Mouse (Mus musculus): Measurements from ENCODE around the gene Tbxa2r. TPM values are rescaled to one million over a fixed set of nuclear protein-coding genes. Genes with fewer than 3 reads are reported as not detected.

Gene Tbxa2r
- polyA plus RNA-seq, 1 experiment from 2014 or later: 25.3 TPM

GRCm38 (mm10) chr10:81301321-81301720 is 27.2 kb upstream of the Tbxa2r start:
- ATAC-seq (ENCODE audit: insufficient read depth, low FRiP score, low read depth): no peak
- Histone ChIP-seq H3K9ac (no peak overlapping the region), H3K27ac (no peak overlapping the region)

GRCm38 (mm10) chr10:81302288-81302687 is 26.2 kb upstream of the Tbxa2r start:
- H3K27me3 ChIP-seq (replicated peaks): no peaks in the 10 kb centered on the region
- H3K4me1 ChIP-seq: peaks cover 38% of the 10 kb centered on the region
- no peaks in the 10 kb centered on the region for H3K9me3 ChIP-seq
- H3K9ac ChIP-seq: 0 out of 2 replicates have a peak overlapping the region, but pooled peaks have one; percentile 2
- H3K4me3 ChIP-seq (replicated peaks): no peak overlapping the region
- H3K27ac ChIP-seq: peak overlapping the region; percentile 52; the same call in 1 of the 2 replicates
- H3K36me3 ChIP-seq: peaks cover 17% of the 10 kb centered on the region
- 67% methylated on average over 4 of the region's 4 CpGs for WGBS
- no peak for ATAC-seq (ENCODE audit: insufficient read depth, low FRiP score, low read depth)
- H3K4me2 ChIP-seq: peak overlapping the region; percentile 17; the same call in 1 of the 2 replicates

More at GRCm38 (mm10) chr10:81301321-81301720, 27.2 kb upstream of the Tbxa2r start:
- Histone ChIP-seq H3K9me3 (no peaks in the 10 kb centered on the region), H3K4me1 (peaks cover 39% of the 10 kb centered on the region), H3K4me2 (no peak overlapping the region), H3K4me3 (replicated peaks) (no peak overlapping the region), H3K36me3 (peaks cover 8% of the 10 kb centered on the region; the same call in 1 of the 2 replicates), H3K27me3 (replicated peaks) (no peaks in the 10 kb centered on the region)
- WGBS: 69% methylated on average over 9 of the region's 9 CpGs

- H3K4me2 ChIP-seq: peak overlapping the region; percentile 17
- ATAC-seq (ENCODE audit: insufficient read depth, low FRiP score, low read depth): no peak; the same call in 1 of the 2 replicates
- H3K4me1 ChIP-seq: peaks cover 35% of the 10 kb centered on the region
- H3K9ac ChIP-seq: no peak overlapping the region
- H3K4me3 ChIP-seq (replicated peaks): no peak overlapping the region
- H3K27me3 ChIP-seq (replicated peaks): no peaks in the 10 kb centered on the region
- peak overlapping the region; percentile 52 for H3K27ac ChIP-seq
- H3K36me3 ChIP-seq: peaks cover 22% of the 10 kb centered on the region
- WGBS: 31% methylated on average over 14 of the region's 14 CpGs
- H3K9me3 ChIP-seq: no peaks in the 10 kb centered on the region
Observed at GRCm38 (mm10) chr10:81302781-81303218, 25.7 kb upstream of the Tbxa2r start.

- 66% methylated on average over 10 of the region's 10 CpGs for WGBS
- Histone ChIP-seq H3K4me2 (0 out of 2 replicates have a peak overlapping the region, but pooled peaks have one; percentile 17), H3K9ac (no peak overlapping the region), H3K36me3 (peaks cover 27% of the 10 kb centered on the region), H3K27ac (peak overlapping the region; percentile 52; the same call in 1 of the 2 replicates), H3K4me1 (peaks cover 35% of the 10 kb centered on the region), H3K27me3 (replicated peaks) (no peaks in the 10 kb centered on the region), H3K9me3 (no peaks in the 10 kb centered on the region), H3K4me3 (replicated peaks) (no peak overlapping the region)
- no peak for ATAC-seq (ENCODE audit: insufficient read depth, low FRiP score, low read depth)
Observed at GRCm38 (mm10) chr10:81303258-81303657, 25.3 kb upstream of the Tbxa2r start.

GRCm38 (mm10) chr10:81303761-81304160 is 24.8 kb upstream of the Tbxa2r start:
- Histone ChIP-seq H3K4me2 (no peak overlapping the region), H3K27ac (0 out of 2 replicates have a peak overlapping the region, but pooled peaks have one; percentile 52), H3K27me3 (replicated peaks) (no peaks in the 10 kb centered on the region), H3K36me3 (peaks cover 32% of the 10 kb centered on the region), H3K4me3 (replicated peaks) (no peak overlapping the region), H3K4me1 (peaks cover 35% of the 10 kb centered on the region), H3K9ac (no peak overlapping the region), H3K9me3 (no peaks in the 10 kb centered on the region)
- WGBS: 65% methylated on average over 7 of the region's 7 CpGs
- ATAC-seq (ENCODE audit: insufficient read depth, low FRiP score, low read depth): no peak

GRCm38 (mm10) chr10:81304597-81305238 is 23.8 kb upstream of the Tbxa2r start:
- WGBS: 23% methylated on average over 6 of the region's 9 CpGs
- no peak overlapping the region for H3K9ac ChIP-seq
- H3K4me3 ChIP-seq (replicated peaks): no peak overlapping the region
- peaks cover 38% of the 10 kb centered on the region for H3K36me3 ChIP-seq
- H3K27me3 ChIP-seq (replicated peaks): no peaks in the 10 kb centered on the region
- H3K9me3 ChIP-seq: no peaks in the 10 kb centered on the region
- H3K4me2 ChIP-seq: no peak overlapping the region
- H3K27ac ChIP-seq: no peak overlapping the region
- no peak; the same call in 1 of the 2 replicates for ATAC-seq (ENCODE audit: insufficient read depth, low FRiP score, low read depth)
- H3K4me1 ChIP-seq: peaks cover 29% of the 10 kb centered on the region

GRCm38 (mm10) chr10:81305663-81306062 is 22.9 kb upstream of the Tbxa2r start:
- no peak for ATAC-seq (ENCODE audit: insufficient read depth, low FRiP score, low read depth)
- Histone ChIP-seq H3K27ac (no peak overlapping the region), H3K9ac (no peak overlapping the region), H3K27me3 (replicated peaks) (no peaks in the 10 kb centered on the region), H3K4me1 (peaks cover 28% of the 10 kb centered on the region), H3K36me3 (peaks cover 45% of the 10 kb centered on the region), H3K4me2 (no peak overlapping the region), H3K4me3 (replicated peaks) (no peak overlapping the region), H3K9me3 (no peaks in the 10 kb centered on the region)
- 91% methylated on average over 14 of the region's 14 CpGs for WGBS

- Histone ChIP-seq H3K9ac (no peak overlapping the region), H3K4me3 (replicated peaks) (no peak overlapping the region), H3K36me3 (peaks cover 50% of the 10 kb centered on the region), H3K27ac (no peak overlapping the region), H3K4me1 (peaks cover 25% of the 10 kb centered on the region), H3K9me3 (no peaks in the 10 kb centered on the region), H3K4me2 (no peak overlapping the region), H3K27me3 (replicated peaks) (no peaks in the 10 kb centered on the region)
- WGBS: 94% methylated on average over 12 of the region's 12 CpGs
- ATAC-seq (ENCODE audit: insufficient read depth, low FRiP score, low read depth): no peak
Observed at GRCm38 (mm10) chr10:81306173-81306668, 22.3 kb upstream of the Tbxa2r start.

GRCm38 (mm10) chr10:81306837-81307682 is 21.5 kb upstream of the Tbxa2r start:
- no peaks in the 10 kb centered on the region for H3K9me3 ChIP-seq
- peaks cover 55% of the 10 kb centered on the region for H3K36me3 ChIP-seq

GRCm38 (mm10) chr10:81309571-81309970 is 19.0 kb upstream of the Tbxa2r start:
- Histone ChIP-seq H3K9ac (no peak overlapping the region), H3K4me2 (no peak overlapping the region), H3K27ac (no peak overlapping the region), H3K36me3 (peaks cover 59% of the 10 kb centered on the region), H3K4me1 (no peaks in the 10 kb centered on the region), H3K9me3 (no peaks in the 10 kb centered on the region), H3K4me3 (replicated peaks) (no peak overlapping the region), H3K27me3 (replicated peaks) (no peaks in the 10 kb centered on the region)
- no peak for ATAC-seq (ENCODE audit: insufficient read depth, low FRiP score, low read depth)
- 91% methylated on average over 5 of the region's 5 CpGs for WGBS

More at GRCm38 (mm10) chr10:81306837-81307682, 21.5 kb upstream of the Tbxa2r start:
- Histone ChIP-seq H3K9ac (no peak overlapping the region), H3K27me3 (replicated peaks) (no peaks in the 10 kb centered on the region), H3K4me2 (no peak overlapping the region), H3K27ac (no peak overlapping the region), H3K4me1 (peaks cover 19% of the 10 kb centered on the region), H3K4me3 (replicated peaks) (no peak overlapping the region)
- WGBS: 91% methylated on average over 21 of the region's 21 CpGs
- ATAC-seq (ENCODE audit: insufficient read depth, low FRiP score, low read depth): no peak

GRCm38 (mm10) chr10:81313581-81313980 is 14.9 kb upstream of the Tbxa2r start:
- Histone ChIP-seq H3K27me3 (replicated peaks) (no peaks in the 10 kb centered on the region), H3K4me1 (peaks cover 22% of the 10 kb centered on the region), H3K9me3 (no peaks in the 10 kb centered on the region), H3K9ac (no peak overlapping the region), H3K4me2 (no peak overlapping the region), H3K4me3 (replicated peaks) (no peak overlapping the region), H3K36me3 (peaks cover 44% of the 10 kb centered on the region), H3K27ac (no peak overlapping the region)
- ATAC-seq (ENCODE audit: insufficient read depth, low FRiP score, low read depth): no peak
- WGBS: 89% methylated on average over 13 of the region's 13 CpGs

- Histone ChIP-seq H3K4me3 (replicated peaks) (no peak overlapping the region), H3K9ac (no peak overlapping the region), H3K4me1 (peaks cover 28% of the 10 kb centered on the region), H3K4me2 (no peak overlapping the region), H3K27ac (no peak overlapping the region), H3K27me3 (replicated peaks) (no peaks in the 10 kb centered on the region), H3K36me3 (peaks cover 40% of the 10 kb centered on the region), H3K9me3 (no peaks in the 10 kb centered on the region)
- 75% methylated on average over 7 of the region's 7 CpGs for WGBS
- no peak for ATAC-seq (ENCODE audit: insufficient read depth, low FRiP score, low read depth)
Observed at GRCm38 (mm10) chr10:81314201-81314600, 14.3 kb upstream of the Tbxa2r start.
